Mouse (Mus musculus) heart, embryonic 10.5 days (tissue): ENCODE results near the gene Katnal1. TPM values are rescaled to one million over a fixed set of nuclear protein-coding genes. Genes with fewer than 3 reads are reported as not detected.

Experiments used
- DNase-seq: peaks from one replicate; pipeline ENCODE4 v3.0.0-alpha.2; 2017; ENCODE audit warnings: low spot score
- H3K27ac ChIP-seq: fragments of 300-500 bp; sonication (generic); 2 replicates; pipeline ENCODE4 v1.5.1; 2016; ENCODE audit warnings: mild to moderate bottlenecking
- H3K27me3 ChIP-seq: fragments of 300-500 bp; sonication (generic); 2 replicates; pipeline ENCODE4 v1.6.1; 2016; ENCODE audit warnings: mild to moderate bottlenecking; ENCODE audit not compliant: poor library complexity, insufficient read depth, severe bottlenecking
- H3K36me3 ChIP-seq: fragments of 300-500 bp; sonication (generic); 2 replicates; pipeline ENCODE4 v1.6.1; 2016; ENCODE audit warnings: mild to moderate bottlenecking, moderate library complexity
- H3K4me1 ChIP-seq: fragments of 300-500 bp; sonication (generic); 2 replicates; pipeline ENCODE4 v1.6.1; 2016; ENCODE audit warnings: mild to moderate bottlenecking
- H3K4me3 ChIP-seq: fragments of 300-500 bp; sonication (generic); 2 replicates; pipeline ENCODE4 v1.5.1; 2016; ENCODE audit warnings: mild to moderate bottlenecking, moderate library complexity
- H3K9me3 ChIP-seq: fragments of 300-500 bp; sonication (generic); 2 replicates; pipeline ENCODE4 v1.6.1; 2016; ENCODE audit warnings: mild to moderate bottlenecking, moderate library complexity
- WGBS: fragments of 180-500 bp; shearing (Covaris S2); methylation state at CpG from one replicate; pipeline ENCODE4 v1.1.7; 2016; 5-methylcytosine and 5-hydroxymethylcytosine counted together
- polyA plus RNA-seq: library from polyadenylated mRNA; unstranded; fragments of >200 nt; fragmentation: Nextera tagmentation; extraction: Ambion mirVana; gene quantifications from 2 replicates; pipeline ENCODE4 v1.2.1, GENCODE M21; 2016

Gene Katnal1
- polyA plus RNA-seq, 1 experiment from 2014 or later = 17.5 TPM

GRCm38 (mm10) chr5:148935071-148935821 is 6.1 kb upstream of the Katnal1 start:
- Histone ChIP-seq H3K9me3 (no peaks in the 10 kb centered on the region), H3K27me3 (no peaks in the 10 kb centered on the region), H3K4me3 (no peak overlapping the region), H3K27ac (peak overlapping the region; percentile 56; the same call in 1 of the 2 replicates), H3K36me3 (no peaks in the 10 kb centered on the region), H3K4me1 (peaks cover 9% of the 10 kb centered on the region)
- WGBS = 40% methylated on average over 7 of the region's 7 CpGs
- peak; percentile 91 for DNase-seq

- Histone ChIP-seq H3K27me3 (no peaks in the 10 kb centered on the region), H3K36me3 (no peaks in the 10 kb centered on the region), H3K9me3 (no peaks in the 10 kb centered on the region), H3K27ac (peak overlapping the region; percentile 69; the same call in 1 of the 2 replicates), H3K4me3 (no peak overlapping the region), H3K4me1 (peaks cover 9% of the 10 kb centered on the region)
- no peak for DNase-seq
- WGBS = 70% methylated on average over 6 of the region's 6 CpGs
These were observed 5.3 kb upstream of the Katnal1 start for GRCm38 (mm10) chr5:148934457-148934856.

- Histone ChIP-seq H3K4me3 (no peak overlapping the region), H3K27me3 (no peaks in the 10 kb centered on the region), H3K4me1 (peaks cover 15% of the 10 kb centered on the region), H3K27ac (peak overlapping the region; percentile 32; the same call in 1 of the 2 replicates), H3K36me3 (no peaks in the 10 kb centered on the region), H3K9me3 (no peaks in the 10 kb centered on the region)
- whole genome bisulfite sequencing = 71% methylated on average over 8 of the region's 8 CpGs
- DNase-seq = no peak
These were observed 4.6 kb upstream of the Katnal1 start for GRCm38 (mm10) chr5:148933767-148934166.

- H3K4me1 ChIP-seq = peaks cover 32% of the 10 kb centered on the region
These were observed 2.2 kb upstream of the Katnal1 start for GRCm38 (mm10) chr5:148931301-148931700.

GRCm38 (mm10) chr5:148928382-148929115 is 571 bp downstream of the Katnal1 start:
- H3K9me3 ChIP-seq = no peaks in the 10 kb centered on the region
- peaks cover 27% of the 10 kb centered on the region for H3K4me1 ChIP-seq
- H3K4me3 ChIP-seq = peak overlapping the region; percentile 90
- H3K27ac ChIP-seq = peak overlapping the region; percentile 99
- peaks cover 17% of the 10 kb centered on the region; the same call in 1 of the 2 replicates for H3K36me3 ChIP-seq
- H3K27me3 ChIP-seq = no peaks in the 10 kb centered on the region
- DNase-seq = peak; percentile 98
- under 1% methylated on average over 69 of the region's 69 CpGs for WGBS

More at GRCm38 (mm10) chr5:148931301-148931700, 2.2 kb upstream of the Katnal1 start:
- DNase-seq = no peak
- no peak overlapping the region for H3K4me3 ChIP-seq
- peak overlapping the region; percentile 38; the same call in 1 of the 2 replicates for H3K27ac ChIP-seq
- 75% methylated on average over 1 of the region's 1 CpGs for WGBS
- no peaks in the 10 kb centered on the region for H3K27me3 ChIP-seq
- H3K9me3 ChIP-seq = no peaks in the 10 kb centered on the region
- peaks cover 3% of the 10 kb centered on the region; the same call in 1 of the 2 replicates for H3K36me3 ChIP-seq

GRCm38 (mm10) chr5:148927717-148928223 is 1.4 kb downstream of the Katnal1 start:
- peak overlapping the region; percentile 99 for H3K27ac ChIP-seq

GRCm38 (mm10) chr5:148924586-148924985 is 4.5 kb downstream of the Katnal1 start:
- Histone ChIP-seq H3K4me3 (no peak overlapping the region), H3K36me3 (peaks cover 21% of the 10 kb centered on the region), H3K9me3 (no peaks in the 10 kb centered on the region), H3K27me3 (no peaks in the 10 kb centered on the region), H3K4me1 (peaks cover 27% of the 10 kb centered on the region), H3K27ac (no peak overlapping the region)
- no peak for DNase-seq
- 90% methylated on average over 12 of the region's 12 CpGs for WGBS

More at GRCm38 (mm10) chr5:148927717-148928223, 1.4 kb downstream of the Katnal1 start:
- H3K36me3 ChIP-seq = peaks cover 17% of the 10 kb centered on the region; the same call in 1 of the 2 replicates
- H3K4me3 ChIP-seq = peak overlapping the region; percentile 90
- no peaks in the 10 kb centered on the region for H3K9me3 ChIP-seq
- WGBS = 64% methylated on average over 5 of the region's 5 CpGs
- H3K4me1 ChIP-seq = peaks cover 27% of the 10 kb centered on the region
- DNase-seq = no peak
- H3K27me3 ChIP-seq = no peaks in the 10 kb centered on the region

GRCm38 (mm10) chr5:148924051-148924450 is 5.1 kb downstream of the Katnal1 start:
- Histone ChIP-seq H3K27ac (no peak overlapping the region), H3K36me3 (peaks cover 25% of the 10 kb centered on the region), H3K27me3 (no peaks in the 10 kb centered on the region), H3K9me3 (no peaks in the 10 kb centered on the region), H3K4me1 (peaks cover 24% of the 10 kb centered on the region), H3K4me3 (no peak overlapping the region)
- WGBS = 87% methylated on average over 9 of the region's 9 CpGs
- DNase-seq = no peak

GRCm38 (mm10) chr5:148923408-148923807 is 5.7 kb downstream of the Katnal1 start:
- no peak for DNase-seq
- Histone ChIP-seq H3K36me3 (peaks cover 31% of the 10 kb centered on the region), H3K4me1 (peaks cover 21% of the 10 kb centered on the region; the same call in 1 of the 2 replicates), H3K27me3 (no peaks in the 10 kb centered on the region), H3K4me3 (no peak overlapping the region), H3K27ac (no peak overlapping the region), H3K9me3 (no peaks in the 10 kb centered on the region)
- 81% methylated on average over 10 of the region's 10 CpGs for WGBS

GRCm38 (mm10) chr5:148922773-148923172 is 6.3 kb downstream of the Katnal1 start:
- no peak for DNase-seq
- Histone ChIP-seq H3K4me1 (peaks cover 17% of the 10 kb centered on the region; the same call in 1 of the 2 replicates), H3K36me3 (peaks cover 38% of the 10 kb centered on the region), H3K27me3 (no peaks in the 10 kb centered on the region), H3K9me3 (no peaks in the 10 kb centered on the region), H3K4me3 (no peak overlapping the region), H3K27ac (no peak overlapping the region)
- 84% methylated on average over 5 of the region's 5 CpGs for WGBS

- Histone ChIP-seq H3K27me3 (no peaks in the 10 kb centered on the region), H3K9me3 (no peaks in the 10 kb centered on the region), H3K4me3 (no peak overlapping the region), H3K36me3 (peaks cover 45% of the 10 kb centered on the region), H3K27ac (no peak overlapping the region), H3K4me1 (no peaks in the 10 kb centered on the region)
- 79% methylated on average over 5 of the region's 5 CpGs for WGBS
- no peak for DNase-seq
These were observed 11.1 kb downstream of the Katnal1 start for GRCm38 (mm10) chr5:148918049-148918448.

GRCm38 (mm10) chr5:148916775-148917174 is 12.3 kb downstream of the Katnal1 start:
- H3K27ac ChIP-seq = no peak overlapping the region
- H3K27me3 ChIP-seq = no peaks in the 10 kb centered on the region
- H3K4me3 ChIP-seq = no peak overlapping the region
- H3K4me1 ChIP-seq = peaks cover 9% of the 10 kb centered on the region; the same call in 1 of the 2 replicates
- 88% methylated on average over 6 of the region's 6 CpGs for WGBS
- H3K9me3 ChIP-seq = no peaks in the 10 kb centered on the region
- no peak for DNase-seq
- H3K36me3 ChIP-seq = peaks cover 49% of the 10 kb centered on the region

GRCm38 (mm10) chr5:148912262-148912661 is 16.9 kb downstream of the Katnal1 start:
- WGBS = 38% methylated on average over 3 of the region's 3 CpGs
- H3K9me3 ChIP-seq = no peaks in the 10 kb centered on the region
- peaks cover 32% of the 10 kb centered on the region for H3K36me3 ChIP-seq
- no peaks in the 10 kb centered on the region for H3K27me3 ChIP-seq
- H3K4me1 ChIP-seq = peaks cover 37% of the 10 kb centered on the region
- DNase-seq = no peak
- no peak overlapping the region for H3K4me3 ChIP-seq
- no peak overlapping the region for H3K27ac ChIP-seq
